Mouse (Mus musculus): Measurements from ENCODE around the gene Atp6v1e1.
"Not testable (repeated sequence)": the region's sequence is repeated elsewhere in the genome, so short reads cannot be mapped to it uniquely, and the experiment has no call there.

The Atp6v1e1 gene

DNA sequence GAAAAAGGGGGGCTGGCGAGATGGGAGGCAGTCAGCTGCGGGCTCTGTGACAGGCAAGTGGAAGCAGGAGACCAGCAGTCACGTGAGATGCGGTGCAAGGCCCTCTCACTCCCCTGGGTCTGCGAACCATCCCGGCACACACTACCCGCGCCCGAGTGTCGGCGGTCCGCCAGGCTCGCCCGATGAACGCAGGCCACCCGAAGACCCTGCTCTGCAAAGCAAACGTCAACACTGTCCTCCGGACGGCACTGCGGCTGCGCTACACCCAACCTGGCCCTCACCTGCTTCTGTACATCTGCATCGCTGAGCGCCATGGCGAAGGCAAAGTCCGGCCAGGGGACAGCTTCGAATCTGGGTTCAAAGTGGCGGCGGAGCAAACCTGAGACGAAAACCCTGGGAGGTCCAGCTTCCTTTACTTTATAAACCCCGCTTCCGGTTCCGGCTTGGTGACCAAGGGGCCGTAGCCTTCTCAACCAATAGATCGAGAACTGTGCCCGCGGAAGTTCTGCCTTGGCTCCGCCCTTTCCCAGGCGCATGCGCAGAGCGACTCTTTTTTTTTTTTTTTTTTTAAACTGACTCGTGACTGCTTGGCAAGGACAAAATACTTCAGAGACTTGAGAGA lies at the start of gene Atp6v1e1:
TSS of gene Atp6v1e1 (minus strand) at position 487 of the 622 bp plus-strand sequence.
- peak; percentile 99 for DNase-seq (ENCODE audit: low spot score)

DNA sequence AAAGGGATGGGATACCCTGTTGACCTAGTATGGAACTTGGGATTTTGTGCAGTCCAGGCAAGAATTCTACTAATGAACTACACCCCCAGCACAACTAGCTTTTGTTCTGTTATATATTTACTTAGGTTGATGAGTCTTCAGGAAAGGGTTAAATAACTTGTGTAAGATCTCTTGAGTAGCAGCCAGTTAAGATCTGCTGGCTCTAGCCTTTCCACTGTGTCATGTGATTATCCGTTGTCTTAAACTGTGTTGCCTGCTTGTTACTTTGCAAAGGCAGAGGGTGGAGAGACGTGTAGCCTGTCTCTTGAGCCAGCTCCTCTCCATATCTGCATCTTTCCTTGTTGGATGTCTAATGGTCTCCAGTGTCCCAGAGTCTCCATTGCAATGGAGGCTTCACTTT lies 48.7 kb upstream of the Atp6v1e1 start:
- DNase-seq (ENCODE audit: low spot score) = peak; percentile 58

DNA sequence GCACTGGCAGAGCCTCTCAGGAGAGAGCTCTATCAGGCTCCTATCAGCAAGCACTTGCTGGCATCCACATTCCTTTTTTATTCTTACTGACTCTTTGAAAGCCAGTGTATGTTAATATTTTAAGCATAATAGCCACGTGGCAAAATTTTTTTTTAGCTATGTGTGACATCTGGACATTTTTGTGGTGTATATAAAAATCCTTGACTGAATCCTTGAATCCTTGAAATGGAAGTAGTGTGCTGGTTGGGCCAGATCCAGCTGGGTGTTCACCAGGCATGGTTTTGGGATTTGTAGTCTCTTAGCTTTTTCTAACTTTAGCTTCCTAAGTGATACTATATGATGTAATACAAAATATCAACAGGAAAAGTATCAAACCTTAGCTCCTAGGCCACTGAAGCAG lies 46.2 kb upstream of the Atp6v1e1 start:
- no peak for DNase-seq (ENCODE audit: low spot score)

DNA sequence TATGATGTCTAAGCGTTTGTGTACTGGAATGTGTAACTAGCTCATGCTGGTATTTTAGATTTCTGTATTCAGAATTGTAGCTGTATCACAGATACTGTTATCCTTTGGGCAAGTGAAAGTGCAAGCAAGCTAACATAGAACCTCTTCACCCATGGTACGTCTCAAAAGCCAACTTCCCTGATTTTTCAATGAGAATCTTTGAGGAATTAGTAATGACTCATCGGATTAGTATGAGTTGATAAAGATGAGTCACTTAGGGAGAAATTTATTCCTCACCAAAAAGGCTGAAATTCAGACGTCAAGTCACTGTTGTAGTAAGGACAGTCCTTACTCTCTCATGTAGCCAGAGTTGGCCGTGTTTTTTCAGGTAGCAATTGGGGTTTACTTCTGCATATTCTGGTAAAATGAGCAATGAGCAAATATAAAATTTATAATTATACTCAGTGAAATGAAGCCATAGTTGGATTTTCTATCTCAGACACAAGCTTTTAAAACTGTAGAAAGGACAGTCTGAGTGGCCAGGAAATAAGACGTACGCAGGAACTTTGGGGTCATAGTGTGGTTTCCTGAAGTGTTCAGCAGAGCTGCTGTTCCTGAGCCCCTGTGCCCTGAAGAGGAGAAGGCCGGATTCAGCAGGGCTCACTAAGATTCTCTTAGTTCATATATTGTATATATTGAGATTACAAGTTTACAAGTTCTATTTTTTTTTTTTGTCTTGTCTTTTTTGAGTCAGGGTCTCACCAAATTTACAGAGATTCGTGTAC lies 43.6 kb upstream of the Atp6v1e1 start:
- no peak for DNase-seq (ENCODE audit: low spot score)

GRCm38 (mm10) chr6:120860079-120860478 lies 37.5 kb upstream of the Atp6v1e1 start:
- no peak for DNase-seq (ENCODE audit: low spot score)

GRCm38 (mm10) chr6:120858217-120858711 lies 35.7 kb upstream of the Atp6v1e1 start:
- DNase-seq (ENCODE audit: low spot score) = no peak

DNA sequence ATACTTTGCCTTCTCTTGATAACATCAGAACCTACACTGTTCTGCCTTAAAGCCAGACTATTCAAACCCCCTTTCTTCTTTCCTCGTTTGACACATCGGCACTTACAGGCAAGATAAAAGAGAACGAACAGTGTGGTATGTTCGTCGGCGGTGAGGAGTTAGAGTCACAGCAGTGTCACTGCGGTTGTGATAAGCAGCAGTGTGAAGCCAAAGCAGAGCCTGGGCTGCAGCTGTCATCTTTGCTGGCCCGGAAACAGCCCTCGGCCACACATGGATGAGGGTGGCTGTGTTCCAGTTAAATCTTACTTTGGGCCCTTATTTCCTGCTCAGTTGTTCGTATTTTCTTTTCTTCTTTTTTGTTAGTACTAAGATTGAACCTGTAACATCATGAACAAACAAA lies 31.8 kb upstream of the Atp6v1e1 start:
- DNase-seq (ENCODE audit: low spot score) = no peak

DNA sequence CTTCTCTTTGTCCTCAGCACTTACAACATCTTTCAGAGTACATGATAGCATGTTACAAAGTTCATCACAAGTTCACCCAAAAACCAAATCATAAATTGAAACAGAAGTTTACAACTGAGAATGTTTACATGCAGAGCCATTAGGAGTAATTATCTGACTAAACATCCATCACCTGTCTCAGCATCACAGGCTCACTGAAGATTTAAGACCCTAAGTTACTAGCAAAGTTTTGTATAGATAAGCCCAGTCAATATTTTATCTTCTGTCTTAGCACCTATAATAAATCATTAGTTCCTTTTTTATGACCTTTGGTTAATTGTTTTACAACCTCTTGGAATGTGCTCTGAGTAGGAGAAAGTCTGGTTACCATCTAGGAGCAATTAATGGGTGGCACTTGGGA lies 28.1 kb upstream of the Atp6v1e1 start:
- DNase-seq (ENCODE audit: low spot score) = not testable (repeated sequence)

- DNase-seq (ENCODE audit: low spot score) = no peak
These were observed 19.2 kb upstream of the Atp6v1e1 start for GRCm38 (mm10) chr6:120841754-120842153.

DNA sequence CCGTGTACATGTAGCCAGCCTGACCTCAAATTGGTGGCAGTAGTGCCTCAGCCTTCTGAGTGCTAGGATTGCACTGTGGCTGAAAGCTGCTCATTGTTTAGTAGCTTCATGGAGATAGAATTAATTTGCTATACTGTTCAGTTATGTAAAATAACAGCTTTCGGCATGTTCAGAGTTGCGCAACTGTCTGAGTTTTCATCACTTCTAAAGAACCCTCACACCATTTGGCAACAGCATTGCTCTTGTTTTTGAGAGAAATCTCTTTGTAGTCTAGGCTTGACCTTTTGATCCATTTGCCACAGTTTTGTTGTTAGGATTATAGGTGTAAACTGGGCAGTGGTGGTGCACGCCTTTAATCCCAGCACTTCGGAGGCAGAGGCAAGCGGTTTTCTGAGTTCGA lies 17.7 kb upstream of the Atp6v1e1 start:
- peak; percentile 77 for DNase-seq (ENCODE audit: low spot score)

- peak; percentile 56 for DNase-seq (ENCODE audit: low spot score)
These were observed 14.5 kb upstream of the Atp6v1e1 start for GRCm38 (mm10) chr6:120837152-120837530.

DNA sequence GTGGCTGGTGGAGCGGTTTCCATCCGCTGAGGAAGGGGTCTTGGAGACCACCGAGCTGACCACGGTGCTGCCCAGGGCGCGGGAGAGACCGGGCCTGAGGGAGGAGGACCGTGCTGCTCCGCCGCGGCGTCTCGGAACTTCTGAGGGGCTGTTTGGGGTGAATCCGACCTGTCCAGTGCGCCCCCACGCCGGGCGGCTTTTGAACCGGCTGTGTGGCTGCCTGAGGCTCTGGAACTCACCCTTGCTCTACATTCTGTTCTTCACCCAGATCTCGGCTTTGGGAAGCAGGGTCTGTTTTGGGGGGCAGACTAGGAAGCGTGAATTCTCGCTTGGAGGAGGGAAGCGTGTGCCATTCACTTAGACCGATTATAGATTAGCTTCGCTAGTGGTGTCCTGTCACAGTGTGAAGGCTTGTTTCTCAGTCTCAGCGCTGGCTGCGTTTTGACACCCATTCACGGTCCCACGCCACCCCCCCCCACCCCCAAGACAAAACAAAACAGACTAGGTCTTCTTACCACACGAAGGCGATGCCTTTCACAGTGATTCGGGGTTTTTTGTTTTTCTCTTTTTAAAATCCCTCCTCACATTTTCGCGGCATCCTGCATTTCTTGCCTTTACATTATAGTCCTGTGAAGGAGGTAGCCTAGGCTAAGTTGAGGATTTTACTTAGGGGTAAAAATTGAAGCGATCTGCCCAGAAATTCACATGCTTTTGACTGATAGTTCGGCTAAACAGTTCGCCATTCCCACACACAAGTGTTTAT lies 14.0 kb upstream of the Atp6v1e1 start:
- peak; percentile 73 for DNase-seq (ENCODE audit: low spot score)

GRCm38 (mm10) chr6:120835474-120836374 lies 13.1 kb upstream of the Atp6v1e1 start, which contains the start of gene Bcl2l13:
Bcl2l13 (plus strand) TSS chr6:120836212.
- DNase-seq (ENCODE audit: low spot score) = peak; percentile 97

DNA sequence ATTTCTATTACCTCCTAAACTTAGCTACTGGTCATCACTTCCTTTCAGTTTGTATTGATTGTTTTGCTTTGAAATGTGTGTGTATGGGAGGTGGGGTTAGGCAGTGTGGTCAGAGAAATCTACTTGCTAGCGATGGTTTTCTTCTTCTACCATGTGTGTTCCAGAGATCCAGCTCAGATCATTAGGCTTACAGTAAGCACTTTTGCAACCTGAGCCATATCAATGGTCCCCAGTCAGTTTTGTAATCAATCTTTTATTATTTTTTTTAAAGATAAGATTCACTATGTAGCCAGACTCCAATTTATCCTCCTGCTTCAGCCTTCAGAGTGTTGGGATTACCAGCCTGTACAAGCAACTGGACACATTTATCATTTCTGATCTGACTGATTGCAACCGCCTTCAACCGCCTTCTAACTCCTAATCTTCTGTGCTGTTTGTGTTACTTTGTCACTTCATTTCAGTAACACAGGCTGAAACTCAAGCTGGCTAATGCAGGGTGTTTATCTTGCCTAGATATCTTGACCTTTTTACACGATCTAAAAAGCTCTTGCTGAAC lies 12.3 kb upstream of the Atp6v1e1 start:
- peak; percentile 43 for DNase-seq (ENCODE audit: low spot score)

GRCm38 (mm10) chr6:120832097-120832496 lies 9.5 kb upstream of the Atp6v1e1 start:
- no peak for DNase-seq (ENCODE audit: low spot score)

DNA sequence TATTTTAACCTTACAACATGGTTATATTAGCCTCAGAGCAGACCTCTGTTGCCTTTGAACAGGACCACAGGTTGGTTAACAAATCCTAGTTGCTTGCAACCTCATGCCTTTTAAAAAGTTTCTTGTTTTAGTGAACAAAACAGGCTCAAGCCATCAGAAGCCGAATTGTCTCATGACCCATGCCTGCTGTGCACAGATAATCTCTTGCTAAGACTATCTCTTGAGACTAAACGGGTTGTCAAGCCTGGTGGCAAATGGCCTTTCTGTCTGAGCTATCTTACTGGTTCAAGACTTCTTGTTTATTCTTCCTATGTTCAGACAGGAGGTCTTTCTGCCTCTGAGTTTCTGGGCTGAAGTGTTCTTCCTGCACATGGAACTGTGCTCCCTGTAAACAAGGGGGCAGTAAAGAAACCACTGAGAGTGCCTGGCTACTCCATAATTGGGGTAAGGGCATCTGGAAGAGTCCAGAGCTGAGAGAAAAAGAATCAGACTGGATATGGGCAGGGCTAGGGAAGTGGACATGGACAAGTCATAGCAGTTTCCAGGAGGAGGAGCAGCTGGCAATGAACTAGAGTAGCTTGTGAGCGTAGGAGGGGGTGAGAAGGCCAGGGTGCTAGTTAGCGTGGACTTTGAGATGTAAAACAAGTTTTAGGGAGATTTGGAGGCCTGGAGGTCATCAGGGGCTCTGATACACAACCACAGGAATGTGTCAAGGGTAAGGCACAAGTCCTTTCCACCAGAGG lies 8.4 kb upstream of the Atp6v1e1 start:
- DNase-seq (ENCODE audit: low spot score) = peak; percentile 54

- DNase-seq (ENCODE audit: low spot score) = no peak
These were observed 7.5 kb upstream of the Atp6v1e1 start for GRCm38 (mm10) chr6:120830056-120830455.

DNA sequence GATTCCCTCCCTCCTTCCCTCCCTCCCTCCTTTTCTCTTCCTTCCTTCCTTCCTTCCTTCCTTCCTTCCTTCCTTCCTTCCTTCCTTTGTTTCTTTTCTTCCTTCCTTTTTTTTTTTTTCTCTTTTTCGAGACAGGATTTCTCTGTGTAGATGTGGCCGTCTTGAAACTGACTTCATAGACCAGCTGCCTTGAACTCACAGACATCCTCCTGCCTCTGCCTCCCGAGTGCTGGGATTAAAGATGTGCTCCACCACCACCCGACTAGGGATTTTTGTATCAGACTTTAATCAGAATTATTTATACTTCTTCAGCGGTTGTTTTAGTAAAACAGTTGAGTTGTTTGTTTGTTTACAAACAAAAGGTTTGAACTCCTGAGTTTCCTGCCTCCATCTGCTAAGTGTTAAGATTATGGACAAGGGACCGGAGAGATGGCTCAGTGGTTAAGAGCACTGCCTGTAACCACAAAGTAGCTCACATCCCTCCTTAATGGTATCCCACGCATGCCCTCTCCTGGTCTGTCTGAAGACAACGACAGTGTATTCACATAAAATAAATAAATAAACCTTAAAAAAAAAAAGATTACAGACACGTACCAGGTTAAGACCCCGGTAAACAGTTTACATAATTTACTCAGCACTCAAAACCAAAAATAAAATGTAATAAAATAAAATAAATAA lies 483 bp upstream of the Atp6v1e1 start:
- no peak for DNase-seq (ENCODE audit: low spot score)

- DNase-seq (ENCODE audit: low spot score) = no peak
These were observed 878 bp downstream of the Atp6v1e1 start for GRCm38 (mm10) chr6:120821715-120822114.

- no peak for DNase-seq (ENCODE audit: low spot score)
These were observed 1.7 kb downstream of the Atp6v1e1 start for GRCm38 (mm10) chr6:120820941-120821340.

All from adipocyte (in vitro differentiated cells).